Mouse (Mus musculus): ENCODE measurements around the gene Rabgap1l.

- TF ChIP-seq CTCF (IDR thresholded peaks at IDR 0.05) (no peak), POLR2A (IDR thresholded peaks at IDR 0.05; ENCODE audit: insufficient read depth, low read depth, low read length) (no peak)
Observed at GRCm38 (mm10) chr1:160689511-160689910, 103.5 kb downstream of the Rabgap1l start.
